Mouse (Mus musculus): ENCODE measurements around the gene Hc. TPM values are rescaled to one million over a fixed set of nuclear protein-coding genes. Genes with fewer than 3 reads are reported as not detected.

The Hc gene
- polyA plus RNA-seq (2012; rRNA removed), result 0.34 and 0.98 TPM in 2 replicates

DNA sequence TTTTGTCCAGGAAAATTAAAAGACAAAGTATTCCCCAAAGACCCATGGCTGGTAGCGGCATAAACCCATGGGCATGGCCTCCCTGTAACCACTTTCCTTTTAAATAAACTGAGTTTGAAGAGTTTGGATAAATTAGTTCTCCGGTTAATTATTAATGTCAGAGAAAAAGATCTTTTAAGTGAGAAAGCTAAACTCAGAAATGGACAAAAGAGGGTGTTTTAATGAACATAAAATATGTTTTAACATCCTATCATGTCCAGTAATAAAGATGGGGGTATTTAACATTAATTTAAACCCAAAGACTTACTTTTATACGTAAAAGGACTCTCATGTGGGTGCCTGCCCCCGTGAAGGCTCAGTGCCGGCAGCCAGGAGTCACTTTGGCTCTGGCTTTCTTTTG lies at the start of gene Hc:
Gene Hc, minus strand, starts transcription at position 101 of the 400 bp plus-strand sequence.

DNA sequence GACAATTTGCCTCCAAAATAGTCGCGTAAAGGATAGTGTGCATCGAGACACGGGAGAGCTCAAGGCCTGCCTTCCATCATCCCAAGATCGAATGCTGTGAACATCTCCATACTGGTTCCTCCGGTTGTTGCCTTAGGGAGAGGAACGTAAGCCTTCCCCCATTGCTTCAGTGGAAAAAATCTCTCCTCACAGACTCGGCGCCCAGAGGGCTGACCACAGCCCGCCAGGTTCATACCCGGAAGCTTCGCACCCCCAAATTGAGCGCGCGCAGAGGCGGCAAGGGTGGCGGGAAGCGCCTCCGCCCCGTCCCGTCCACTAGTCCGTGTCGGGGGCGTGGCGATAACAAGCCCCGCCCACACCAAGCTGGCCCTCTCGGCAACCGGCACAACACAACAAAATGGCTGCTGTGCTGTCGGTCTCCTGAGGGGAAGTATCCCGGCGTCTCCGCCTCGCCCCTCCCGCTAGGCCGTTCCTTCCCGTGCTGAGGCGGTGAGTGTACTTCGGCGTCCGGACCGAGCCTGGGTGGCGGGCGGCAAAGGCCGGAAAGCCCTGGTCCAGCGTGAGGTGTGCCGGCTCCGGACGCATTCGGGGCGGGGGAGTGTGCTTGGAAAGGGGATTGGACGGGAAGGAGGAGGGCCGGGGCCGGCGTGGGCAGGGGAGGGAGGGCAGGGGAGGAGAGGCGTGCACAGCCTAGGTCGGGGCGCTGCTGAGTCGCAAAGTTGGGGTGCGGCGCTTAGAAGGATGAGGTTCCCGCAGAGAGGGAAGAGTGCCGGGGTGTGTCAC lies 48.1 kb upstream of the Hc start, which contains the start of gene Cntrl:
Gene Cntrl, plus strand, starts transcription at position 352 of the 783 bp plus-strand sequence.

DNA sequence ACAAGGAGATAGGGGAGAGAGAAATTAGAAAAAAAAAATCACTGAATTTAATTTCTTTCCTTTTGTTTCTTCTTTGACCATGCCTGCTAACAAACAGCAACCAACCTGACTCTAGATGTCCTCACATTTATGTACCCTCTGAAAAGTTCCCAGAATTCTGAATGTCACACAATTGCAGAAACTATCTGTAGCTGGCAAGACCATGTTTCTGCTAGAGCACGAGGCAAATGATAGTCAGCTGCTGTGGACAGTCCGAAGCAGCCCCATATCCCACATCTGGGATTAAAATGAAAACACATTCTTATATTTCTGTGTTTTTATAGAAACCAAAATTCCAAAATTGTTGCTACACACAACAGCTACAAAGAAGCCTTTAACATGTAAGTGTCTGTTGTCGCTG lies 40.2 kb upstream of the Hc start, which contains the start of gene AI182371:
Gene AI182371, minus strand, starts transcription at position 101 of the 400 bp plus-strand sequence.

DNA sequence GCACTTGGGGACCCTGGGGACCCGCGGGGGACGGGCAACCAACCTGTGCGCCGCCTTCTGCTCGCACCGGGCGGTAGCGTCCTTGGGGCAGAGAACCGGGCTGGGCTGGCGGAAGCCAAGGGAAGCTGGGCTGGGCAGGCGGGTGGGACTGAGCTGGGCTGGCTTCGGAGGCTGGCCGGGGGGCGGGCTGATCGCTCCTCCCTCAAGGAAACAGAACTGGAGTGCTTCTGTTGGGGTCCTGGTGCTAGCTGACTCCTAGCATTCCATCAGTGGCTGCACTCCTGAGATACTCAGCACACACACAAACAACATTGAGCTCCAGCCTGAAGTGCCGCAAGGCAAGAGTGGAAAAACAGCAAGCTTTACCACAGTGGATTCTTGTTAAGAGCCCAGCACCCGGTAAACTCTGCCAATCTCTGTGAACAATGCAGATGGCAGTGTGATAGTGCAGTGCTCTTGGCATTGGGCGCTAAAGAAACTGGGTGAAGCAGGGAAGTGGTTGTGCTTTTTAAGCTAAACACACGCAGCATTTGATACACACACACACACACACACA lies 99.7 kb downstream of the Hc start, which contains the start of gene Traf1:
Gene Traf1, minus strand, starts transcription at position 292 of the 556 bp plus-strand sequence.

Other genes with a start within 250 kb of the Hc start
- 60.1 and 67.5 TPM in 2 replicates for gene Fbxw2, start 235.1 kb downstream of the Hc start, polyA plus RNA-seq (2012; rRNA removed)
- gene Gm34653, start 228.4 kb downstream of the Hc start, polyA plus RNA-seq (2012; rRNA removed), result 0.06 and 0.08 TPM in 2 replicates
- gene Cutal, start 187.0 kb downstream of the Hc start, polyA plus RNA-seq (2012; rRNA removed), result 0.17 and 0.21 TPM in 2 replicates
- gene Psmd5, start 186.5 kb downstream of the Hc start, polyA plus RNA-seq (2012; rRNA removed), result 51.5 and 54.6 TPM in 2 replicates
- 4.2 and 5.0 TPM in 2 replicates for gene Phf19, start 147.4 kb downstream of the Hc start, polyA plus RNA-seq (2012; rRNA removed)
- 1.4 and 3.7 TPM in 2 replicates for gene Traf1, start 99.7 kb downstream of the Hc start, polyA plus RNA-seq (2012; rRNA removed)
- 1.1 and 1.4 TPM in 2 replicates for gene AI182371, start 40.1 kb upstream of the Hc start, polyA plus RNA-seq (2012; rRNA removed)
- gene Cntrl, start 48.1 kb upstream of the Hc start, polyA plus RNA-seq (2012; rRNA removed), result 32.5 and 38.7 TPM in 2 replicates
- 167 and 185 TPM in 2 replicates for gene Rab14, start 139.7 kb upstream of the Hc start, polyA plus RNA-seq (2012; rRNA removed)
- 22.8 and 61.3 TPM in 2 replicates for gene Gsn, start 194.9 kb upstream of the Hc start, polyA plus RNA-seq (2012; rRNA removed)